Mouse (Mus musculus) heart, adult 2 months (tissue): ENCODE results near the gene Cyb5r1.
A peak's percentile ranks its signal among the peaks of the same experiment; 100 is the strongest.

Source experiments
- CTCF ChIP-seq: fragments of 200-600 bp; IDR thresholded peaks from 2 replicates; pipeline ENCODE4 v1.8.1; 2022; ENCODE audit warnings: antibody characterized with exemption, mild to moderate bottlenecking, moderate library complexity
- EP300 ChIP-seq: fragments of 200-500 bp; IDR thresholded peaks from 2 replicates; pipeline ENCODE4 v1.6.1; 2011; ENCODE audit warnings: low read depth, low read length, control low read depth; ENCODE audit not compliant: insufficient read depth
- POLR2A ChIP-seq: fragments of 200-500 bp; IDR thresholded peaks from 2 replicates; pipeline ENCODE4 v1.6.1; 2011; ENCODE audit warnings: mild to moderate bottlenecking, low read depth, low read length, control low read depth; ENCODE audit not compliant: insufficient read depth

- TF ChIP-seq POLR2A (no peak), CTCF (peak; percentile 24; the same call in 1 of the 2 replicates), EP300 (no peak)
Measured at GRCm38 (mm10) chr1:134411706-134412629, 6.6 kb downstream of the Cyb5r1 start.
